Mouse (Mus musculus): ENCODE data around the gene Krtap6-2. TPM values are rescaled to one million over a fixed set of nuclear protein-coding genes. Genes with fewer than 3 reads are reported as not detected.

The Krtap6-2 gene
- 0.23 and 0.31 TPM in 2 replicates for polyA plus RNA-seq (2015; fragmentation: Nextera tagmentation; extraction: Ambion mirVana)

GRCm38 (mm10) chr16:89420011-89420410 is at the start of gene Krtap6-2:
Gene Krtap6-2, minus strand, starts transcription at chr16:89420111.

GRCm38 (mm10) chr16:89403768-89404167 is 16.1 kb downstream of the Krtap6-2 start, which contains the start of gene Krtap21-1:
Gene Krtap21-1, minus strand, starts transcription at chr16:89403868.

Other genes with a start within 250 kb of the Krtap6-2 start
- gene 1110057P08Rik, start 245.4 kb downstream of the Krtap6-2 start, polyA plus RNA-seq (2015; fragmentation: Nextera tagmentation; extraction: Ambion mirVana): not detected in 2 replicates
- not detected in 2 replicates for gene Krtap20-2, start 214.2 kb downstream of the Krtap6-2 start, polyA plus RNA-seq (2015; fragmentation: Nextera tagmentation; extraction: Ambion mirVana)
- not detected in 2 replicates for gene Krtap21-1, start 16.2 kb downstream of the Krtap6-2 start, polyA plus RNA-seq (2015; fragmentation: Nextera tagmentation; extraction: Ambion mirVana)
- not detected in 2 replicates for gene Krtap8-1, start 67.8 kb upstream of the Krtap6-2 start, polyA plus RNA-seq (2015; fragmentation: Nextera tagmentation; extraction: Ambion mirVana)
- gene Krtap7-1, start 88.2 kb upstream of the Krtap6-2 start, polyA plus RNA-seq (2015; fragmentation: Nextera tagmentation; extraction: Ambion mirVana): not detected in 2 replicates
- gene Krtap11-1, start 151.1 kb upstream of the Krtap6-2 start, polyA plus RNA-seq (2015; fragmentation: Nextera tagmentation; extraction: Ambion mirVana): not detected in 2 replicates